Mouse (Mus musculus) left cerebral cortex, adult 9 months (tissue): ENCODE results near the gene Cnrip1.
"Not testable (repeated sequence)": the region's sequence is repeated elsewhere in the genome, so short reads cannot be mapped to it uniquely, and the experiment has no call there.

Experiments
- DNase-seq, 2 experiments: peaks; one replicate each; pipeline ENCODE4 v3.0.0; 2022; ENCODE audit warnings: low spot score in 2 of 2

The Cnrip1 gene

GRCm38 (mm10) chr11:17051545-17052475 is at the start of gene Cnrip1, which contains the start of gene Plek:
Cnrip1 (plus strand) TSS chr11:17051586.
Plek (minus strand) TSS chr11:17052381.
- DNase-seq = peak; percentile 65 to 89

DNA sequence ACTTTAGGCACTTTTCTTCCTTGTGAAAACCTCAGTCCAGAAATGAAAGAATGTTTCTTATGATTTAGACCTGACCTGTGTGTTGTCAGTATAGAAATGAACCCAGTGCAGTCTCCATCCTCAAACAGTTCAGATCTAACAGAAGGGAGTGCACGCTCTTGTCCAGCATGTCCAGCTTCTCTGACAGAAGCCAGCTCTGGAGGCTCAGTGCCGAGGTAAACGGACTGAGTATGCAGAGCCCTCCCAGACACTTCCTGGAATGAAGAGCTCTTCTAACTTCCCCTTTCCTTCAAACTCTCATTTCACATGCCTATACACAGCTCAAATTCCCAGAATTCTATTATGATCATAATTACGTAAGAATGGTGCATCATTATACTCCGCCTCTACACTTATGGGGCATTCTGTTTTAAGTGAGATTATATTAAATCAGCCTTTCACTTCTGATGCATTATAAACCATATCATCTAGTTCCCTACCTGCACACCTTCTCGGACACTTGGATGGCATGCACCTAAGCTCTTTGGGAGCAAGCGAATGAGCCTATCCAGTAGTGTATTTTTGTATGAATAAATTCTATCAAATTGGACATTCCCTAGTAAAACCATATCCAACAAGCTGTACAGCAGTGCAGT is 48.5 kb upstream of the Cnrip1 start:
- no peak for DNase-seq

DNA sequence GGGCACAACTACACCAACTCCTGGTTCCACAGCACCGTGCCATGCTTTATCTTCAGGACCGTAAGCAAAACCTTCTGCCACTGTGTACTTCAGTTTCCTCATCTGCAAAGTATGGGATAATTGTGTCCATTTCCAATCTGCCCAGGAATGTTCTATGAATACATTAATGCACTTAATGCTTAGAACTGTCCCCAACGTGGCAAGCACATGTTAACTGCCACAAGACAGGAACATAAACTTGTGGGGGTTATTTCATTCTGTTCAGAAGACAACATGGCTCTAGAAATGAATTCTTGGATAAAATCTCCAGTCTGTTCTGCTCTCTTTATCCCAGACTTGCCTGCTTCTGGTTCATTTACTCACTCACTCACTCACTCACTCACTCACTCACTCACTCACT is 47.6 kb upstream of the Cnrip1 start:
- no peak for DNase-seq

DNA sequence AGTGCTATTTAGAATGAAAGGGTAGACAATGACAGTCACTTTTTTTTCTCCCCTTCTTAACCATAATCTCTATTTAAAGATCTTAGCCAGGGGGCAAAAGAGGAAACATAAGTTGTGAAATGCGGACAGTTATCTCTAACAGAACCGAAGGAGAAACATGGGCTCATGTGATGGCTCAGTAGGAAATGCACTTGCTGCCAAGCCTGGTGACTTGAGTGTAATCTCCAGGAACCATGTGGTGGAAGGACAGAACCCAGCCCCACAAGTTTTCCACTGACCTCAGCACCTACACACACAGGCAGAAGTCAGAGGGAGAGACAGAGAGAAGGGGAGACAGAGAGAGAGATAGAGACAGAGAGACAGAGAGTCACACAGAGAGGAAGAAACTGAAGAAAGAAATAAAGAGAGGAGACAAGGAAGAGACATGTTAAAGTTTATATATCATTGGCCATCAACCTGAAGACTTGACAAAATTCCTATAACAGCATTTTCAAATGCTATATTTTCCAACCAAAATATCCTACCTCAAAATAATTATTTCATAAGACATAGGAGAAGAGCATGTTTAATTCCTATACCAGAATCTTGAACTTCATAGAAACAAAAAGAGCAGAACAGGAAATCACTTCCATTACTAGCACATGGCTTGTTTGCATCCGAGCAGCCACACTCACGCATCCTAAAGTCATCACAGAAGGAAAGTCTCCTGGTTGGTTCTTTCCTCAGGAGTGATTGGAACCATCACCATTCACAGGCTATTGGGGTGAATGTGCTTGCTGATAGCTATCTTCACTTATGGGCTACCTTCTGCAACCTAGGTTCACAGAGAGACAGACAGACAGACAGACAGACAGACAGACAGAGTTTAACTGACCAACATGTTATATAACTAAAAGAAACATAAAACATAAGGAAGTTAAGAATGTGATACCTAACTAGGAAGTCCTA is 46.2 kb upstream of the Cnrip1 start:
- DNase-seq = peak; percentile 39 to 43

DNA sequence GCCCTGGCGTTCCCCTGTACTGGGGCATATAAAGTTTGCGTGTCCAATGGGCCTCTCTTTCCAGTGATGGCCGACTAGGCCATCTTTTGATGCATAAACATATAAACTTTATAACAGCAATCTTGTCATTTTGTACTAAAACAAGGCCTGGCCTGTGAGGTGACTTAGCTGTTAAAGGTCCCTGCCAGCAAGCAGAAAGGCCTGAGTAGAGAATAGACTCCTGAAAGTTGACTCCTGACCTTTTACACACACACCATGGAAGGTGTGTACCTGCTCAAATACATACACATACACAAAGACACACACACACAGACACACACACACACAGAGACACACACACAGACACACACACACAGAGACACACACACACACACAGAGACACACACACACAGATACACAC is 44.9 kb upstream of the Cnrip1 start:
- DNase-seq = not testable (repeated sequence)

- DNase-seq = peak in 1 of 2 experiments; percentile 41
Measured at GRCm38 (mm10) chr11:17007517-17008173, 43.7 kb upstream of the Cnrip1 start.

DNA sequence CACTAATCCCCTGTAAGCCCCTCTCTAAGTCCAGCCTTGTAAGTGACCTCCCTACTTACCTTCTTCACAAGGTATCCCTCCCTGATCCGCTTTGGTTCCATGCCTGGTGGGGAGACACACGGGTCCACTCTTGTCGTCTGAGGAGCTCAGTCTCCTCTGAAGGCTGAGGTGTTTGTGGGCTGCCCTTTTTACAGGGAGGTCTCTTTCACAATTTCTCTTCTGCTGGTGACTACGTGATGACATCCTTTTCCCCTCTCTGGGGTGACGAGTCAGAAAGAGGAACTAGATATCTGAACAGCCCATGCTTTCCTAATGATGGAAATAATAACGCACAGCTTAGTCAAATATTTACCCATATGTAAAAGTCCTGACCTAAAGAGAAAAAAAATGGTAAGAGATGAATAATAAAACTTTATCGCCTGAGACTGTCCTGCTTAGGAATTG is 42.9 kb upstream of the Cnrip1 start:
- DNase-seq = no peak

- no peak for DNase-seq
Measured at GRCm38 (mm10) chr11:17012948-17013347, 38.4 kb upstream of the Cnrip1 start.

DNA sequence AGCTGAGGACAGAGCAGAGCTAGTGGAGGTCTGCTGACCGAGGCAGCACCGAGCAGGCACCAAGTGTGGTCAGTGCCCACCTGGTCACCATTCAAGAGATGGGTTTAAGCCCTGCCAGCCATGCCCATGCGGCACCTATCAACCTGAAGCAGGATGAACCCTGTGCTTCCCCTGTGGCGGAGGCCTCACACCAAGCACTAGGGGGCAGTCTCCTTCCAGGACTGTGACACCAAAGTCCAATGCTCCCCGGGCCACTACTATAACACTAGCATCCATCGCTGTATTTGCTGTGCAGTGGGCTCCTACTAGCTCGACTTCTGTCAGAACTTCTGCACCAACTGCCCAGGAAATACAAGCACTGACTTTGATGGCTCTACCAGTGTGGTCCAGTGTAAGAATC is 32.1 kb upstream of the Cnrip1 start:
- DNase-seq = no peak

DNA sequence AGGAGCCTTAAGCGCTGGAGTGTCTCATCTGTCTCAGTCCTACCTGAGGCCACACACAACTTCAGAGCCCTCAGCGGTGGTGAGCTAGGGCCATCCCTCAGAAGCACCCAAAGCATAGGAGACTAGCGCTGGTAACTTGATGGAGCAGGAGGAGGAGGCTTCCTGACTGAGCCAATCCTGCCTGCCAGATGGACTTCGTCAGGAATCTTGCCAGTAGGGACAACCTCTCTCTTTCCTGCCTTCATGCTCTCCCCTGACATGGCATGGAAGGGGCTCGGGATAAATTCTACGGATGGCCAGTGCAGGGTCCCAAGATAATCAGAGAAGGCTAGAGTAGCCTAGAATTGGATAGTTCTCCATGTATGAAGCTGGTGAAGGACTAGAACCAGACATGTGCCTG is 28.2 kb upstream of the Cnrip1 start:
- no peak for DNase-seq

- no peak for DNase-seq
Measured at GRCm38 (mm10) chr11:17023984-17024383, 27.4 kb upstream of the Cnrip1 start.

GRCm38 (mm10) chr11:17045806-17046205 is 5.6 kb upstream of the Cnrip1 start:
- DNase-seq = peak; percentile 55 to 71

GRCm38 (mm10) chr11:17052476-17053049 is 1.2 kb downstream of the Cnrip1 start:
- peak in 1 of 2 experiments; percentile 45 for DNase-seq

- not testable (repeated sequence) for DNase-seq
Measured at GRCm38 (mm10) chr11:17069360-17069759, 18.0 kb downstream of the Cnrip1 start.

- no peak for DNase-seq
Measured at GRCm38 (mm10) chr11:17075656-17076055, 24.3 kb downstream of the Cnrip1 start.

DNA sequence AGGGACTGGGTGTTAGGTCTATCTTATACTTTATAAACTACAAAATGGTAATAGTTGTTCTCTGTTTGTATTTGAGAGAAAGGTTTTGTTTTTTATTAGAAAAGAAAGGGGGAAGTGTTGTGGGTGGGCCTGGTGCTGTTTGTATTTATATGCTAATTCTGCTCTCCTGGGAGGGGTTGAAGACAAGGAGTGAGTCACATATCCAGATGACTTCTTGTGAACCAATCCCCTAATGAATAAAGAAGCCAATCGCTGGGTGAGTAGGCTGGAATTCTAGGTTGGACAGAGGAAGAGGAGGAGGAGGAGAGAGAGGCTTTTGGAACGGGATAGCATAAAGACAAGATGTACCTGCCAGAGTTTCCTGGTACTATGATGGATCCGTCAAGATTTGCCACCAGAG is 30.7 kb downstream of the Cnrip1 start:
- DNase-seq = no peak

GRCm38 (mm10) chr11:17082953-17083352 is 31.6 kb downstream of the Cnrip1 start:
- peak in 1 of 2 experiments; percentile 31 for DNase-seq

- DNase-seq = no peak
Measured at GRCm38 (mm10) chr11:17083455-17083854, 32.1 kb downstream of the Cnrip1 start.

DNA sequence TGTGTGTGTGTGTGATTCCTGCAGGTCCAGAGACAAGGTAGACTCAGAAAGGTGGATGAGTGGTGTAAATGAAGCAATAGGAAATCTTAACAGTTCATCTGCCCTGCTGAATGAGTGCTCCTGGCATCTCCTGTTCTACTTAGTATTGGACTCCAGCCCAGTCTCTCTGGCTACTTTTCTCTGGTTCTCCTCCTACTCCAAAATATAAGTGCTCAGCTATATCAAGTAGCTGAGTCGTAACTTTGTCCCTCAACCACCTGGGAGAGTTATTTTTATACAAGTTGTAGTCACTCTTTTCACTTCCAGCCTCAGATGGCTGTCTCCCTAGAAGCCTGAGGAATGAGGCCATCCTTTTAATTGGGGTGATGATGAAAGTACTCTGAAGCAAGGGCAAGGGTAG is 32.5 kb downstream of the Cnrip1 start:
- peak in 1 of 2 experiments; percentile 46 for DNase-seq

DNA sequence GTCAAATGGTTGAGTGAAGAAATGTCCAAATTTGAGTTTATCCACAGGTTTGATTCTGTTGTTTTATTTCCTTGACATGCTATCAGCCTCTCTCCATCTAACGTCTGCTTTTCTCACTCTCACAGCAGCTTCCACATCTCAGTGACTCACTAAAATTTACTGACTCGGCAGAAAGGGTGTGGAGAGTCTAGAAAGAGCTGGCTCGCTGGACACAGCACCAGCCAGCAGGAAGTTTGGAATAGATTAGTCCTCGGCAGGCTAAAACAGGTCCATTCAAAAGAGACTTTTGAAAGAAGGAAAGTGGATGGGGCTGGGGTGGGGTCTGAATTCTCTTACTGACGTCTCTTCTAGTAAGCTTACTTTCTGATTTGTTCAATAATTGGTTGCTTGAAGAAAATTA is 34.7 kb downstream of the Cnrip1 start:
- no peak for DNase-seq

- peak; percentile 30 to 72 for DNase-seq
Measured at GRCm38 (mm10) chr11:17106936-17107335, 55.5 kb downstream of the Cnrip1 start.
